Mouse (Mus musculus): ENCODE results near the gene Lgi1. TPM values are rescaled to one million over a fixed set of nuclear protein-coding genes. Genes with fewer than 3 reads are reported as not detected.

The Lgi1 gene
- polyA plus RNA-seq, 1 experiment from 2014 or later: 1.4 TPM

DNA sequence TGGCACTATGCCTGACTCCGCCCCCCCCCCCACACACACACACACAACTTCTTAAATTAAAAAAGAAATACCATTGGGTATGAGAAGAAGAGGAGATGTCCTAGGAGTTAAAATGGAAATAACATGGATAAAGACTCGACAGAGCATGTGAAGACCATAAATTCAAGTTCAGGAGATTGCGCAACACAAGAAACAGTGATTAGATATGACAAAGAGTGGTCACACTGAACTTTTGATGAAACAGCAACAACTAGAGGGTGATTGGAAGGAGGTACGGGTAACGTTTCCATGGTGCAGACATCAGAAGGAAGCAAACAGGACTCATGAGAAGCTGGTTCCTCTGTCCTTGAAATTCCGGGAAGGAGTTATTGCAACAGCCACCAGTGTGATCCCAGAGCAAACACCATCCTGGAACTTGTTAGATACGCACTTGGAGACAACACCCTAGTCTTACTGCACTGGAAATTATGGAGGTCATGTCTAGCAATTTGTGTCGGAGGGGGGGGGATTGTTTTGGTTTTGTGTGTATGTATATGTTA lies 22.0 kb upstream of the Lgi1 start:
- Histone ChIP-seq H3K36me3 (replicated peaks) (no peaks in the 10 kb centered on the region), H3K27ac (replicated peaks) (no peak overlapping the region), H3K27me3 (replicated peaks; ENCODE audit: low read depth, poor library complexity, severe bottlenecking) (no peaks in the 10 kb centered on the region), H3K4me1 (peaks cover 26% of the 10 kb centered on the region), H3K9me3 (no peaks in the 10 kb centered on the region), H3K4me3 (no peak overlapping the region)
- WGBS: 91% methylated on average over 8 of the region's 8 CpGs
- DNase-seq (ENCODE audit: low spot score): no peak

DNA sequence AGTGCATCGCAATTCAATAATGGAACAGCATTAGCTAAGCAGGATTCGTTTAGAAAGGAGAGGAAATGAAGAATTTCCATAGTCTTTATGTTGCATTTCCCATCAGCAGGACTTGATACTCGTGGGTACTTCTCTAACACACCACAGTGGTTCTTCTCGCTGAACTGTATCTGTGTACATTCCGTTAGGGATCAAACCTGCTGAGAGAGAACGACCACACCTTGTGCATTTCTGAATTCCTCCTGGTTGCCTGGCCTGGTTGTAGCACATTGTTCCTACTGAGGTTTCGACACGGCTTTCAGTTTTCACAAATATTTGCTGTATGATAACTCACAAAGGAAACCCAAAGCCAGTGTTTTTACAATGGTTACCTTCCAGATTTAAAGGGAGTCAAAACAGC lies 19.6 kb upstream of the Lgi1 start:
- no peaks in the 10 kb centered on the region for H3K36me3 ChIP-seq (replicated peaks)
- DNase-seq (ENCODE audit: low spot score): no peak
- H3K4me3 ChIP-seq: no peak overlapping the region
- H3K9me3 ChIP-seq: no peaks in the 10 kb centered on the region
- peaks cover 12% of the 10 kb centered on the region for H3K4me1 ChIP-seq
- H3K27me3 ChIP-seq (replicated peaks; ENCODE audit: low read depth, poor library complexity, severe bottlenecking): no peaks in the 10 kb centered on the region
- WGBS: 73% methylated on average over 8 of the region's 8 CpGs
- no peak overlapping the region for H3K27ac ChIP-seq (replicated peaks)

DNA sequence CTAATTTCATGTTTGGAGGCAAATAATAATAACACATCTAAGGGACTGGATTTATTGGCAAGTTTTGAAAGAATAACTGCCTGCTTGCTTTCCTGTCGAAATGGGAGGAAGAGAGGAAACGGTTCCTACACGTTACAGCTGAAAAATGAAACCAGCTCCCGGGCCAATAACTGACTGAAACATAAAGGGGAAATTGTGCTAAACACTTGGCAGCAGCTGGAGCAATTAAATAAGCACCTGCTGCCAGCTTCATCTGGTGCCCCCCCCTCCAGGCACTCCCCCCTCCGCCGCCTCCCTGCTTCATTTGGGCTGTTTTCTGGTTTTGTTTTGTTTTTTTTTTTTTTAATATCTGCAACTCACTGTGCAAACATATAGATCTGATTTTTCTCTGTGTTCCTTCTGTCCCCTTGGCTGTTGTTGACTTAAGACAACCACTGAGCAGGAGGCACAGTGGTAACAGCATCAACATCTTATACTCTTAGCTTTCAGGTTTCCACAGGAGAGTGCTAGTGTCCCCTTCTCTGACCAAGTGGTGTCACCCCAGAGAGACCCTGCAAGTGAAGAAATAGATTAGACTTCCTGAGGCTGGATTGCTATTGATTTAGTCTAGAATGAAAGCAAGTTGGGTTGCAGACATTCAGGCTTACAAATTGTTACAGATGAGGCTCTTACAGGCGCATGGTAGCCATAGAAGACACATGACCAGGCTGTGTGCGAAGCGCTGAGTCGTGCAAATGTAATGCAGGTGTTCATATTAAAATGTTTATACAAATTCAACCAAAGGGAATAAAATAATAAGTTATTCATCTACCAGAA lies 18.8 kb upstream of the Lgi1 start:
- Histone ChIP-seq H3K9me3 (no peaks in the 10 kb centered on the region), H3K36me3 (replicated peaks) (no peaks in the 10 kb centered on the region), H3K4me3 (no peak overlapping the region), H3K27me3 (replicated peaks; ENCODE audit: low read depth, poor library complexity, severe bottlenecking) (no peaks in the 10 kb centered on the region), H3K4me1 (peaks cover 12% of the 10 kb centered on the region), H3K27ac (replicated peaks) (no peak overlapping the region)
- no peak for DNase-seq (ENCODE audit: low spot score)
- 71% methylated on average over 10 of the region's 10 CpGs for WGBS

DNA sequence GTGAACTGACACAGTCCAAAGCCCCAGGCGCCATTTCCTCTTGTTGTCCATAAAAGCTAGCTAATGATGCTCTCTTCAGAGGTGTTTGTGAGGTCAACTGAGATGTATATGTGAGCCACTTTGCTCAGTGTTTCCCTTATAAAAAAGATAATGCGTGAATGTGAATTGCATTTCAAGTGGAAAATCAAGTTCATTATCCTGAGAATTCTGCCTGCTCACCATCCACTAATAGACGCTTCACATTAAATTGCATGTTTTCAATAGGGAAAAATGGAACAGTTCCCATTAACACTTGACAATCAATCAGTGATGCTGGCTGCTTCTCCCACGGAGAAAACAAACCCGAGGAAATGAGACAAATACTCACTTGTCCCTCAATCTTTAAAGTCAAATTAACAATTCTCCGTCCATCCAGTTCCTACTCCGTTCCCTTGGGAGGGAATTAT lies 18.1 kb upstream of the Lgi1 start:
- Histone ChIP-seq H3K4me3 (no peak overlapping the region), H3K27ac (replicated peaks) (no peak overlapping the region), H3K36me3 (replicated peaks) (no peaks in the 10 kb centered on the region), H3K27me3 (replicated peaks; ENCODE audit: low read depth, poor library complexity, severe bottlenecking) (no peaks in the 10 kb centered on the region), H3K4me1 (peaks cover 17% of the 10 kb centered on the region), H3K9me3 (no peaks in the 10 kb centered on the region)
- WGBS: 74% methylated on average over 7 of the region's 7 CpGs
- DNase-seq (ENCODE audit: low spot score): no peak

- WGBS: 86% methylated on average over 8 of the region's 8 CpGs
- Histone ChIP-seq H3K27me3 (replicated peaks; ENCODE audit: low read depth, poor library complexity, severe bottlenecking) (no peaks in the 10 kb centered on the region), H3K4me3 (no peak overlapping the region), H3K9me3 (no peaks in the 10 kb centered on the region), H3K4me1 (peaks cover 23% of the 10 kb centered on the region), H3K36me3 (replicated peaks) (no peaks in the 10 kb centered on the region), H3K27ac (replicated peaks) (no peak overlapping the region)
- no peak for DNase-seq (ENCODE audit: low spot score)
Measured at GRCm38 (mm10) chr19:38249627-38250026, 14.7 kb upstream of the Lgi1 start.

GRCm38 (mm10) chr19:38253796-38254195 lies 10.5 kb upstream of the Lgi1 start:
- Histone ChIP-seq H3K4me3 (no peak overlapping the region), H3K36me3 (replicated peaks) (no peaks in the 10 kb centered on the region), H3K4me1 (peaks cover 11% of the 10 kb centered on the region; the same call in 1 of the 2 replicates), H3K27ac (replicated peaks) (no peak overlapping the region), H3K9me3 (no peaks in the 10 kb centered on the region), H3K27me3 (replicated peaks; ENCODE audit: low read depth, poor library complexity, severe bottlenecking) (no peaks in the 10 kb centered on the region)
- 63% methylated on average over 6 of the region's 6 CpGs for WGBS
- peak; percentile 47 for DNase-seq (ENCODE audit: low spot score)

- H3K27me3 ChIP-seq (replicated peaks; ENCODE audit: low read depth, poor library complexity, severe bottlenecking): 0 out of 2 replicates have a peak, but pooled peaks cover 4% of the 10 kb centered on the region
- H3K9me3 ChIP-seq: no peaks in the 10 kb centered on the region
- DNase-seq (ENCODE audit: low spot score): no peak
- H3K4me1 ChIP-seq: peaks cover 5% of the 10 kb centered on the region; the same call in 1 of the 2 replicates
- WGBS: 84% methylated on average over 3 of the region's 3 CpGs
- no peaks in the 10 kb centered on the region for H3K36me3 ChIP-seq (replicated peaks)
- H3K4me3 ChIP-seq: no peak overlapping the region
- no peak overlapping the region for H3K27ac ChIP-seq (replicated peaks)
Measured at GRCm38 (mm10) chr19:38258651-38259065, 5.7 kb upstream of the Lgi1 start.

GRCm38 (mm10) chr19:38259436-38259835 lies 4.9 kb upstream of the Lgi1 start:
- no peaks in the 10 kb centered on the region for H3K9me3 ChIP-seq
- WGBS: 82% methylated on average over 3 of the region's 3 CpGs

DNA sequence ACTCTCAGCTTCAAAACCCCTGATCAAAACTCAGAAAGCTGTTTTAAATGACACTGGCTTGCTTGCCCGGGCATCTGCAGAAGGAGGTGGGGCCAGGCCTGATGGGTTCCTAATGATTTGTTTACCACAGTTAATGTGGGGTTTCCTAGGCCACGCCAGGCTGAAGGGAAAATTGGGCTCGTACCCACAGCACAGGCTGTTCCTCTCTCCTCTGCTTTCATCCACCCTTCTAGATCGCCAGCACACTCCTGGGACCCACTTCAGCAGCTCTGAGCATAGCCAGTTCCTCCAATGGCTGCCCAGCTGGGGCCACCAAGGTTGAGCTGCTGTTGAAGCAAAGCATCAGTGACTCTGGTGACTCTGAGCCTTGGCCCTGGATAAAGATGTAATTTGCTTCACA lies 4.0 kb upstream of the Lgi1 start:
- 63% methylated on average over 4 of the region's 4 CpGs for WGBS
- DNase-seq (ENCODE audit: low spot score): no peak

More at GRCm38 (mm10) chr19:38259436-38259835, 4.9 kb upstream of the Lgi1 start:
- Histone ChIP-seq H3K4me1 (peaks cover 13% of the 10 kb centered on the region), H3K27me3 (replicated peaks; ENCODE audit: low read depth, poor library complexity, severe bottlenecking) (peaks cover 7% of the 10 kb centered on the region; the same call in 1 of the 2 replicates), H3K36me3 (replicated peaks) (no peaks in the 10 kb centered on the region), H3K4me3 (no peak overlapping the region), H3K27ac (replicated peaks) (no peak overlapping the region)
- no peak for DNase-seq (ENCODE audit: low spot score)

DNA sequence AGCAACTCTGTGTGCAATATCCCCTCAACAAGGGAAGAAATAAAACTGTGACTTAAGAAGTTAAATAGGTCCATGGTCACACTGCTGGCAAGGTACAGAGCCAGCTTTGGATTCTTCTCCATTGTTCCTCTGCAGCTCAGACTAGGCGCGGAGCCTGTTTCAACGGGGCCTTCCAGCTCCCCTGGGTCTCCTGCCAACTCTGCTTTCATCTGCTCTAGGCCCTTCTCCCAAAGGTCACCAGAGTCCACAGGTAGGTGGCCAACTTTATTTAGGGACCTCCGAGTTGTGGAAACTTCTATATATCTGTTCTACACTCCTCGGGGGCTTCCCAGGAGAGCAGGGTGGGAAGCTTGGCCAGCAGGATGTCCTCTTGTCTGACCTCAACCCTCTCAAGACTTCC lies 3.0 kb upstream of the Lgi1 start:
- H3K27me3 ChIP-seq (replicated peaks; ENCODE audit: low read depth, poor library complexity, severe bottlenecking): peaks cover 18% of the 10 kb centered on the region
- H3K9me3 ChIP-seq: no peaks in the 10 kb centered on the region
- 81% methylated on average over 5 of the region's 5 CpGs for WGBS
- H3K4me3 ChIP-seq: no peak overlapping the region
- peaks cover 21% of the 10 kb centered on the region for H3K4me1 ChIP-seq
- no peak overlapping the region for H3K27ac ChIP-seq (replicated peaks)
- H3K36me3 ChIP-seq (replicated peaks): no peaks in the 10 kb centered on the region
- no peak for DNase-seq (ENCODE audit: low spot score)

More for the DNA sequence above, 4.0 kb upstream of the Lgi1 start:
- H3K27me3 ChIP-seq (replicated peaks; ENCODE audit: low read depth, poor library complexity, severe bottlenecking): peaks cover 14% of the 10 kb centered on the region
- H3K4me3 ChIP-seq: no peak overlapping the region
- no peaks in the 10 kb centered on the region for H3K9me3 ChIP-seq
- H3K4me1 ChIP-seq: peaks cover 21% of the 10 kb centered on the region
- H3K36me3 ChIP-seq (replicated peaks): no peaks in the 10 kb centered on the region
- no peak overlapping the region for H3K27ac ChIP-seq (replicated peaks)

- peaks cover 21% of the 10 kb centered on the region for H3K4me1 ChIP-seq
- H3K36me3 ChIP-seq (replicated peaks): no peaks in the 10 kb centered on the region
- no peaks in the 10 kb centered on the region for H3K9me3 ChIP-seq
- peaks cover 18% of the 10 kb centered on the region for H3K27me3 ChIP-seq (replicated peaks; ENCODE audit: low read depth, poor library complexity, severe bottlenecking)
- DNase-seq (ENCODE audit: low spot score): peak; percentile 46
- no peak overlapping the region for H3K27ac ChIP-seq (replicated peaks)
- H3K4me3 ChIP-seq: peak overlapping the region; percentile 42
- WGBS: 22% methylated on average over 14 of the region's 14 CpGs
Measured at GRCm38 (mm10) chr19:38263829-38264504, 369 bp upstream of the Lgi1 start.

DNA sequence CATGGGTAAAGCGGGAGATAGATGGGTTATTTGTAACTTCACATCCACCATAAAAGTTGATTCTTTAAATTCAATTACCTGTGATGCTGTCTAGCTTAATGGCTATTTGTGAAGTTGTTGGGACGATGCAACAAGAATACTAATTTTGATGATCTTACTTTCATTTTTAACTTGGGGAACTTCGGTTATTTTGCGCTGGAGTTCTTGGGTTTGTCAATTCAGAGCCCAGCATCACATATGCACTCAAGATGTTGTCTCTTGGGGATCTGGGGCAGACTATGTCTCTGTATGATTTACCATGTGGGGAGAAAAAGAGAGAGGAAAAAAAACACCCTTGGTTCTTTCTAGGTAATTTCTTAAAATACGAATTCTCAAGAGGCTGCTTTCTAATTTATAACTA lies 1.4 kb downstream of the Lgi1 start:
- 86% methylated on average over 5 of the region's 5 CpGs for WGBS
- H3K4me3 ChIP-seq: no peak overlapping the region
- no peak for DNase-seq (ENCODE audit: low spot score)
- H3K4me1 ChIP-seq: peaks cover 16% of the 10 kb centered on the region
- H3K9me3 ChIP-seq: no peaks in the 10 kb centered on the region
- H3K36me3 ChIP-seq (replicated peaks): no peaks in the 10 kb centered on the region
- H3K27ac ChIP-seq (replicated peaks): no peak overlapping the region
- peaks cover 18% of the 10 kb centered on the region for H3K27me3 ChIP-seq (replicated peaks; ENCODE audit: low read depth, poor library complexity, severe bottlenecking)

Measured in embryonic facial prominence, embryonic 10.5 days (tissue).